Mouse (Mus musculus) R1 (cell line): Measurements from ENCODE around the gene Atp8a2.

ENCODE experiments used
- DNase-seq: peaks from one replicate; pipeline ENCODE4 v3.0.0-alpha.2; 2018; ENCODE audit warnings: low read depth, low spot score

The Atp8a2 gene

GRCm38 (mm10) chr14:60196884-60197283 is at the start of gene Atp8a2:
Gene Atp8a2 (minus strand): TSS chr14:60197179.
- DNase-seq, result no peak

GRCm38 (mm10) chr14:60238551-60238950 is 41.6 kb upstream of the Atp8a2 start:
- DNase-seq, result no peak

GRCm38 (mm10) chr14:60219886-60220285 is 22.9 kb upstream of the Atp8a2 start:
- DNase-seq, result no peak

GRCm38 (mm10) chr14:60217616-60218015 is 20.6 kb upstream of the Atp8a2 start:
- DNase-seq, result peak; percentile 74

GRCm38 (mm10) chr14:60216125-60216524 is 19.1 kb upstream of the Atp8a2 start:
- DNase-seq, result no peak

- no peak for DNase-seq
Observed at GRCm38 (mm10) chr14:60215000-60215399, 18.0 kb upstream of the Atp8a2 start.

GRCm38 (mm10) chr14:60214040-60214439 is 17.1 kb upstream of the Atp8a2 start:
- DNase-seq, result no peak

GRCm38 (mm10) chr14:60209166-60209565 is 12.2 kb upstream of the Atp8a2 start:
- no peak for DNase-seq

GRCm38 (mm10) chr14:60204993-60205392 is 8.0 kb upstream of the Atp8a2 start:
- DNase-seq, result no peak

GRCm38 (mm10) chr14:60195999-60196398 is 980 bp downstream of the Atp8a2 start:
- no peak for DNase-seq

- no peak for DNase-seq
Observed at GRCm38 (mm10) chr14:60194606-60195005, 2.4 kb downstream of the Atp8a2 start.

GRCm38 (mm10) chr14:60189771-60190170 is 7.2 kb downstream of the Atp8a2 start:
- no peak for DNase-seq

- no peak for DNase-seq
Observed at GRCm38 (mm10) chr14:60188201-60188825, 8.7 kb downstream of the Atp8a2 start.

- DNase-seq, result no peak
Observed at GRCm38 (mm10) chr14:60181306-60181705, 15.7 kb downstream of the Atp8a2 start.

- no peak for DNase-seq
Observed at GRCm38 (mm10) chr14:60178571-60178955, 18.4 kb downstream of the Atp8a2 start.

- DNase-seq, result peak; percentile 55
Observed at GRCm38 (mm10) chr14:60177614-60178570, 19.1 kb downstream of the Atp8a2 start.

- DNase-seq, result peak; percentile 67
Observed at GRCm38 (mm10) chr14:60176891-60177613, 19.9 kb downstream of the Atp8a2 start.

GRCm38 (mm10) chr14:60176469-60176890 is 20.5 kb downstream of the Atp8a2 start:
- DNase-seq, result peak; percentile 33

- DNase-seq, result no peak
Observed at GRCm38 (mm10) chr14:60172286-60173055, 24.5 kb downstream of the Atp8a2 start.

GRCm38 (mm10) chr14:60170845-60171610 is 26.0 kb downstream of the Atp8a2 start:
- DNase-seq, result no peak

- DNase-seq, result no peak
Observed at GRCm38 (mm10) chr14:60163367-60163766, 33.6 kb downstream of the Atp8a2 start.
